Mouse (Mus musculus): Measurements from ENCODE around the gene Zfp709.
"Not testable (repeated sequence)": the region's sequence is repeated elsewhere in the genome, so short reads cannot be mapped to it uniquely, and the experiment has no call there.

Zfp709 gene

GRCm38 (mm10) chr8:71881618-71882274 lies at the start of gene Zfp709:
TSS of gene Zfp709 (plus strand) at chr8:71882019.
- DNase-seq (ENCODE audit: low spot score in 2 of 2), result peak; percentile 44 to 62

DNA sequence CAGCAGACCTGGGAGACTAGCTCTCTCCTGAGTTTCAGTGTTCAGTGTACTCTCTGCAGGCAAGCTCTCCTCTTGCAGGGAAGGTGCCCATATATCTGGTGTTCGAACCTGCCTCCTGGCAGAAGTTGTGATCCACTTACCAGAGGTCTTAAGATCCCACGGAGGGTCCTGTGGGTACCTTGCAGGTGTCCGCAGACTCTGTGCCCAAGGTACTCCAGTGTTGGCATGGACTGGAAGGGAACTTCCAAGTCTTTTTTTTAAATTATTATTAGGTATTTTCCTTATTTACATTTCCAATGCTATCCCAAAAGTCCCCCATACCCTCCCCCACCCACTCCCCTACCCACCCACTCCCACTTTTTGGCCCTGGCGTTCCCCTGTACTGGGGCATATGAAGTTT lies 43.6 kb upstream of the Zfp709 start:
- DNase-seq (ENCODE audit: low spot score in 2 of 2), result not testable (repeated sequence)

DNA sequence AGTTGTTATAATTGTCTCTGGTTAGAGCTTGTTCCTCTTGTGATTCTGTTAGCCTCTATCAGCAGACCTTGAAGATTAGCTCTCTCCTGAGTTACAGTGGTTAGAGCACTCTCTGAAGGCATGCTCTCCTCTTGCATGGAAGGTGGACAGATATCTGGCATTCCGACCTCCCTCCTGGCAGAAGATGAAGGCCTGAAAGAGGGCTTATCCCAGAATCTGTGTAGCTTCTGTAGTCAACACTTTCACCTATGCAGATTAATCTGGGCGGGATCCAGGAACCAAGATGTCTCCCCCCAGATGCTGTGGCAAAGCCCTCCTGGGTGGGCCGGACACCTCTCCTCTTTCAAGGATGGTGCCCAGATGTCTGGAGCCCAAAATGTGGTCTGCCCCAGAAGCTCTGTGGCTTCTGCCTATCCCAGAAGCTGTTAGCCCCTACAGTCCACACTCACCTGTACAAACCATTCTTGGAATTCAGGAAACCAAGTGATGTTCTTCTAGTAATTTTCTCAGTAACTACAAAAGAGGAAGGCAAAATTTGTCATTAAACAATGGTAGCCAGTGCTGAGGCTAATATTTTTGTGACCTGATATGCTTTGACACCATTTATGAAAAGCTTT lies 40.5 kb upstream of the Zfp709 start:
- DNase-seq (ENCODE audit: low spot score in 2 of 2), result not testable (repeated sequence)

DNA sequence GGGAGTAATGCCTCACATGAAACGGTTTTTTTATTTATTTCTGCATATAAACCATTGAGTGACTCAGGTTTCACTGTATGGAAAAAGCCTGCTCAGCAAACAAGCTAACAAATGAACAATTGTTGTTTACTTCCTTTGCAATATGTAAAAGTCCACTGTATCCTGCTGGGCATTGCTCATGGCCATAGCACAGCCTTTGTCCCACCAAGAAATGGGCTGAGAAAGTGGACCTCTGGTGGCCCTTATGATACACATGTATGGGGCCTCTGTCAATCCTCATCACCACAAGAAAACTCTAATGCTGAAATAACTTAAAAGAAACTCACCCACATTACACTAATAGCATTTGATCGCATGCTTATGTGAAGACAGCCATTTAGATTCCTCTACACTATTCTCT lies 39.3 kb upstream of the Zfp709 start:
- DNase-seq (ENCODE audit: low spot score in 2 of 2), result not testable (repeated sequence)

DNA sequence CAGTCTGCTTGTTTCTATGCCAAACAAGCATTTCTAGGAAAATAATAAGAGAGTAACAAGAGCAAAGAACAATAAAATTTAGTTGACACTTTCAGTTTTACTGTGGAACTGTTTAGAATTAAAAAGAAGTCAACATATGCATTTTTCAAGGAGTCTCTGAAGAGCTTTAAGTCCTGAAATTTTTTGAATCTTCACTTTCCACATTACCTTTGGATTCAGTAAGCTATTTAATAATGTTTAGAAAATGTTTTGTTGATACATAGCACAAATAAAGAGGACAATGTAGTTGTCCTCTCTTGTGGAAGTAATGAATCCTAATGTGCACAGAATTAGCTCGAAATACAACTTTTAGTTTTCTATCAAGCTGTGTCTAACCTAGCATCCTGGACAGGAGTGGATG lies 37.4 kb upstream of the Zfp709 start:
- DNase-seq (ENCODE audit: low spot score in 2 of 2), result not testable (repeated sequence)

DNA sequence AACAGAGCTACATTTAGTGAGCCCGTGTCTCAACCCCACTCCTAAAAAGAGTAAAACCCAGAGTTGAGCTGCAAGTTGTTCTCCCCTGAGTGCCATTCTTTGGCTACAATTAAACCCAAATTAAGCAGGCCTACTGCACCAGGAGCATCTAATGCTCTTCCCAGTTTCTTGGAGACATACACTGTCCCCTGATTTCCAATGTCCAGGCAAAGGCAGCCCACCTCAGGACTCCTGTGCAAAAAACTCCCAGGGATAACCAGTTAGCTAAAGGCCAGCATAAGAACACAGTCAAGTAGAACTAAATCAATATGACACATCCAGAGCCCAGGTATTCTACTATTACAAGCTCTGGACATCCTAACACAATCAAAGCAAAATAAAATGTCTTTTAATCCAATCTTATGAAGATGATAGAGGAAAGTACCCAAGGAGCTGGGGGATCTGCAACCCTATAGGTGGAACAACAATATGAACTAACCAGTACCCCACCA lies 35.8 kb upstream of the Zfp709 start:
- DNase-seq (ENCODE audit: low spot score in 2 of 2), result not testable (repeated sequence)

DNA sequence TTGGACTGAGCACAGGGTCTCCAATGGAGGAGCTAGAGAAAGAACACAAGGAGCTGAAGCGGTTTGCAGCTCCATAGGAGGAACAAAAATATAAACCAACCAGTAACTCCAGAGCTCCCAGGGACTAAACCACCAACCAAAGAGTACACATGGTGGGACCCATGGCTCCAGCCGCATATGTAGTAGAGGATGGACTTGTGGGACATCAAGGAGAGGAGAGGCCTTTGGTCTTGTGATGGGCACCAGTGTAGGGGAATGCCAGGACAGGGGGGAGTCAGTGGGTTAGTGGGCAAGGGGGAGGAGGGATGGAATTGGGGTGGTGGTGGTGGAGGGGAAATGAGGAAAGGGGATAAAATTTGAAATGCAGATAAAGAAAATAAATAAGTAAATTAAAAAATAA lies 35.1 kb upstream of the Zfp709 start:
- DNase-seq (ENCODE audit: low spot score in 2 of 2), result not testable (repeated sequence)

GRCm38 (mm10) chr8:71851014-71851413 lies 30.8 kb upstream of the Zfp709 start:
- not testable (repeated sequence) for DNase-seq (ENCODE audit: low spot score in 2 of 2)

- DNase-seq (ENCODE audit: low spot score in 2 of 2), result not testable (repeated sequence)
These were observed 28.5 kb upstream of the Zfp709 start for GRCm38 (mm10) chr8:71853360-71853759.

- DNase-seq (ENCODE audit: low spot score in 2 of 2), result not testable (repeated sequence)
These were observed 25.0 kb upstream of the Zfp709 start for GRCm38 (mm10) chr8:71856630-71857328.

DNA sequence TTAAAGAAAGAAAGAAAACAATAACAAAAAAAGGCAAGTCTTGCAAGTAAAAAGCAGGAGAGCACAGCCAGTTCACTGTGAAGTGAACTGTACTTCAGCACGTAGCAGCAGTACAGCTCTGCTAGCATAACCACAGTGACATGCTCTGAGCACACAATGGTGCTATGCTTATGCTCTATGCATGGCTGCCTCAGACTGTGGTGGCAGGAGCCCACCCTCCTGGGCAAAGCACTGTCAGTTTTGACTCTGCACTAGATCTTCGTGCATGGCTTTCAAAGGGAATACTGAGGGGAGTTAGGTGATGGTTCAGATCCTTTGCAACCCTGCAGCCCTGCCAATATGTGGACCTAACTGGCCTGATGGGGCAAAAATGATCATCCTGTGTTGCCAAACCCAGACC lies 24.5 kb upstream of the Zfp709 start:
- not testable (repeated sequence) for DNase-seq (ENCODE audit: low spot score in 2 of 2)

- not testable (repeated sequence) for DNase-seq (ENCODE audit: low spot score in 2 of 2)
These were observed 20.3 kb upstream of the Zfp709 start for GRCm38 (mm10) chr8:71861551-71861950.

DNA sequence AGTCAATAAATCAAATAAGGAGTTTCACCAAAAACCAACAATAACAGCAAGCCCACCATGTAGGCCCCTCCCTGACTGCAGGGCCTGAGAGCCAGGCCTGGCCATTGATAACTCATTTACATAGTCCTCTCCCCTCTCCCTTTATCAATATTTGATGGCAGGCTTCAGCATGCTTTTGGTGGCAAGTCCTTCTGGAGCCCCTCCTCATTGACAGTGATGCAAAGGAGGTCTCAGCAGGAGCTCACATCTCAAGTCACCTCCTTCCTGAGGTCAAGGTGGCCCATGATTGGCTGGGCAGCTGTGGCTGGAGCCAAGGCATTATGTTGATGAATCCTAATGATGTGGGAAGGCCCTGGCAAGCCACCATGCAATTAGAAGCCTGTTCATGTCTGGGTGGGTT lies 19.8 kb upstream of the Zfp709 start:
- DNase-seq (ENCODE audit: low spot score in 2 of 2), result not testable (repeated sequence)

DNA sequence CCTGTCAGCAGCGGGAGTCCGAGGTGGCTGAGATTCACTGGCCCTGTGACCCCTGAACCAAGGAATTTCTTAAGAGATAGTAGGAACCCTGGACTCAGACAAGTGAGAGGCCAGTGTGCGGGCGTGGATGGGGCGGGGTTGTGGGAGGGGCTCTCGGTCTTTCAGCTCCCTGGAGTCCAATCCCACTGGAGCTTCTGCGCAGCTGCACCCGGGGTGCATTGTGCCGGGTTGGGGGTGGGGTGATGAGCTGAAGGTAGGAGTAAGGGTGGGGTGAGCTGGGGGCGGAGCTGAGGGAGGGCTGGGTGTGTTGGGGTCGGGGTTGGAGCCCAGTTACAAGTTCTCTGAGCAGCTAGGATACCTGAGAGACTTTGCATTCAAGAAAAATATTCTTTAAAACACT lies 18.8 kb downstream of the Zfp709 start:
- DNase-seq (ENCODE audit: low spot score in 2 of 2), result not testable (repeated sequence)

- not testable (repeated sequence) for DNase-seq (ENCODE audit: low spot score in 2 of 2)
These were observed 21.3 kb downstream of the Zfp709 start for GRCm38 (mm10) chr8:71903084-71903483.

- DNase-seq (ENCODE audit: low spot score in 2 of 2), result no peak
These were observed 25.0 kb downstream of the Zfp709 start for GRCm38 (mm10) chr8:71906809-71907208.

DNA sequence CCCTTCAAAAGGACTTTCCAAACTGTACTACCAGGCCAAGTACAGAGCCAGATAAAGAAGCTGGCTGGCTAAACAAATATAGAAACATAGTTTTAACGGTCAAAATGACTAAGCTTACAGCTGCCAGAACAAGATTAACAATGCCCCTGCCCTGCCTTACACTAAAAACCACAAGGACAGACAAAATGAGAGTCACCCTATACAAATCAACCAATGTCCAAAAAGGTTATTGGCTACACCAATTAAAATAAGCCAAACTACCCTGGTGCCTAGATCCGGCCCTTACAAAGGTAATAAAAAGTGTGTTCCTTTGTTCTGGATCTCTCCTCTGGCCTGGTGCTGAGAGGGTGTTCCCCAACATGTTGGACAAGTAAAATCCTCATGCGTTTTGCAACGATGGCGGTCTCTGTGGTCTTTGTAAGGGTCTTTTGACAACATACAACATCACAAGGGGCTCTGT lies 26.0 kb downstream of the Zfp709 start:
- DNase-seq (ENCODE audit: low spot score in 2 of 2), result no peak

- DNase-seq (ENCODE audit: low spot score in 2 of 2), result peak; percentile 80 to 87
These were observed 26.8 kb downstream of the Zfp709 start, which contains the start of the genes Zfp882 and Zfp617 for GRCm38 (mm10) chr8:71908309-71909261. TSS of gene Zfp882 (plus strand) at chr8:71908608. TSS of gene Zfp617 (plus strand) at chr8:71908635.

DNA sequence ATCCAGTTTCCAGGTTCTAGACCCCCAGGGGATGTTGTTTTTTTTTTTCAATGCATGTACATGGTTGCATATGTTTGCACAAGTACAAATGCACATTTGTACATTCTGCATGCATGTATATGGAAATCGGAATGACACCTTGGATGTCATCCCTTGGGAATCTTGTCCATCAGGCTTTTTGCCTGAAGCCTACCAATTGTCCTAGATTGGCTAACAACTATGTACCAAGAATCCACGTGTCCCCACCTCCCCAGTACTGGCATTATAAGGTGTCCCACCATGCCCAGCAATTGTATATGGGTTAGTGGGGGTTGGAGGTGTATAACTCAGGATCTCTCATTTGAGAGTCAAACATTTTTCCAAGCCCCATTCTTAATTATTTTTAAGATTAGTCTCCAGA lies 30.5 kb downstream of the Zfp709 start:
- DNase-seq (ENCODE audit: low spot score in 2 of 2), result no peak

GRCm38 (mm10) chr8:71922567-71923401 lies 41.0 kb downstream of the Zfp709 start:
- peak; percentile 91 to 94 for DNase-seq (ENCODE audit: low spot score in 2 of 2)

All from frontal cortex, postnatal 10 days (tissue).